Mouse (Mus musculus) erythroblast, embryonic 14.5 days (primary cell): ENCODE results near the gene Psors1c2. TPM values are rescaled to one million over a fixed set of nuclear protein-coding genes. Genes with fewer than 3 reads are reported as not detected.

Source experiments
- H3K27me3 ChIP-seq: 2 replicates; pipeline ENCODE4 v1.6.1; 2012; ENCODE audit warnings: inconsistent platforms; ENCODE audit not compliant: control insufficient read depth
- H3K36me3 ChIP-seq: 2 replicates; pipeline ENCODE4 v1.6.1; 2012; ENCODE audit warnings: mild to moderate bottlenecking, inconsistent platforms; ENCODE audit not compliant: control insufficient read depth
- H3K4me1 ChIP-seq: 2 replicates; pipeline ENCODE4 v1.6.1; 2012; ENCODE audit warnings: inconsistent platforms; ENCODE audit not compliant: control insufficient read depth
- H3K4me3 ChIP-seq: replicated peaks from 2 replicates; pipeline ENCODE3; 2012; ENCODE audit warnings: moderate library complexity, mild to moderate bottlenecking, inconsistent platforms
- H3K9me3 ChIP-seq: 2 replicates; pipeline ENCODE4 v1.6.1; 2012; ENCODE audit warnings: low read length, inconsistent platforms, mixed read lengths; ENCODE audit not compliant: control insufficient read depth
- GATA1 ChIP-seq: IDR thresholded peaks from 2 replicates; pipeline ENCODE4 v1.6.1; 2012; ENCODE audit warnings: low read length, inconsistent platforms, mixed read lengths
- TAL1 ChIP-seq: IDR thresholded peaks from 3 replicates; pipeline ENCODE4 v1.6.1; 2012; ENCODE audit warnings: low read length, inconsistent platforms, mixed read lengths
- polyA plus RNA-seq: library from polyadenylated mRNA; stranded (reverse); fragments of >175 nt; gene quantifications from 2 replicates; pipeline ENCODE4 v1.2.3, GENCODE M21; 2012

Psors1c2 gene
- polyA plus RNA-seq, 1 experiment, result 0.51 TPM

DNA sequence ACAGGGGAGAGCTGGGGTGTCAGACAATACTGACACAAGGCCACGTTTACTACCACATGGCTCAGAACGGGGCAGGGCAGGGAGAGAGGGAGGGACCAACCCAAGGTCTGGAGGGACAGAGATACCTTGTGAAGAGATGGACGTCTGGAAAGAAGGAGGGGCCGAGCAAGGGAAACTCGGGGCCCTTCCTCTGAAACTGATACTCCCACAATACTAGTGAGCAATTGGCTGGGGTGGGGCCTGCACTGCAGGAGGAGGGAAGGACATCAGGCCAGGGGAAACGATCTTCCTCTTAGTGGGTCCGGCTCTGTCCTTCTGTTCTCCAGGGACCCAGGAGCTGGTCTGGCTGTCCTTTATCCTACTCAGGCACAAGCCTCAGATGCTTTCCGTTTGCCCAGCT, 17.9 kb downstream of the Psors1c2 start:
- H3K4me3 ChIP-seq, result no peak overlapping the region
- no peaks in the 10 kb centered on the region for H3K4me1 ChIP-seq
- H3K27me3 ChIP-seq, result no peaks in the 10 kb centered on the region
- peaks cover 2% of the 10 kb centered on the region; the same call in 1 of the 2 replicates for H3K9me3 ChIP-seq
- TF ChIP-seq GATA1 (no peak), TAL1 (no peak)
- H3K36me3 ChIP-seq, result no peaks in the 10 kb centered on the region

GRCm38 (mm10) chr17:35551881-35552414, 18.9 kb downstream of the Psors1c2 start, which contains the start of gene Cdsn:
Gene Cdsn, plus strand, starts transcription at chr17:35552128.
- no peaks in the 10 kb centered on the region for H3K36me3 ChIP-seq
- no peaks in the 10 kb centered on the region for H3K27me3 ChIP-seq
- no peak within 1 kb of the TSS for H3K4me3 ChIP-seq
- peaks cover 2% of the 10 kb centered on the region; the same call in 1 of the 2 replicates for H3K9me3 ChIP-seq
- TF ChIP-seq TAL1 (no peak), GATA1 (no peak)
- no peaks in the 10 kb centered on the region for H3K4me1 ChIP-seq

DNA sequence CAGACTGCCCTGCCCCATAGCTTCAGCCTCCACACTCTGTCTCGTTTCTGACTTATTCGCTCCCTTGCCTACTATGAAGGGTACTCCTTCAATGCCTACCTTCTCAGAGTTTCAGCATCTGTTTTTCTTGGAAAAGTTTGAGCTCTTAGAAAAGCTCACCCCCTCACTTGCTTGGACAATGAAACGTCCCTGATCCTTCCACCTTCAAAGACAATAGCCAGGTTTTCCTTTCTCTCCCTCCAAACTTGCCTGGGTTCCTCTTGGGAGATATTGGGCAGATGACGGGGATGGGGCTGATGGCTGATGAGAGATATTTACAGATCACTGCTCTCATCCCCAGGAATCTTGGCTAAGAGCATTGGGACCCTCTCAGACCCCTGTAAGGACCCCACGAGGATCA, 21.3 kb downstream of the Psors1c2 start:
- H3K4me3 ChIP-seq, result no peak overlapping the region
- TF ChIP-seq TAL1, result no peak
- TF ChIP-seq GATA1, result no peak
- H3K4me1 ChIP-seq, result no peaks in the 10 kb centered on the region
- no peaks in the 10 kb centered on the region for H3K36me3 ChIP-seq
- H3K27me3 ChIP-seq, result no peaks in the 10 kb centered on the region
- peaks cover 2% of the 10 kb centered on the region; the same call in 1 of the 2 replicates for H3K9me3 ChIP-seq

DNA sequence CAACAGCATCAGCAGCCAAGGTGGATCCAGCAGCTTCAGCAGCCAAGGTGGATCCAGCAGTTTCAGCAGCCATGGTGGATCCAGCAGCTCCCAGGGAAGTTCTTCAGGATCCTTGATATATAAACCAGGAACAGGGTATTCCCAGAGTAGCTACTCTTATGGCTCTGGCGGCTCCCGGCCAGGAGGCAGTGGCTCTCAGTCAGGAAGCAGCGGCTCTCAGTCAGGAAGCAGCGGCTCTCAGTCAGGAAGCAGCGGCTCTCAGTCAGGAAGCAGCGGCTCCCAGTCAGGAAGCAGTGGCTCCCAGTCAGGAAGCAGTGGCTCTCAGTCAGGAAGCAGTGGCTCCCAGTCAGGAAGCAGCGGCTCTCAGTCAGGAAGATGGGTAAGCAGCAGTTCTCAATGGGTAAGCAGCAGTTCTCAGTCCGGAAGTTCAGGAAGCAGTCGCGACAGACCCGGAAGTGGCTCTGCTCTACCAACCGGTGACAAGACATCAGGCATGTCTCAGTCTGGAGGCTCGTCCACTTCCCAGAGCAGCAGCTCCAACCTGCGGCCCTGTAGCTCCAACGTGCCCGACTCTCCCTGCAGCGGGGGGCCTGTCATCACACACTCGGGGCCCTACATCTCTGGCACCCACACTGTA, 21.9 kb downstream of the Psors1c2 start:
- H3K36me3 ChIP-seq, result no peaks in the 10 kb centered on the region
- H3K9me3 ChIP-seq, result peaks cover 2% of the 10 kb centered on the region; the same call in 1 of the 2 replicates
- H3K27me3 ChIP-seq, result no peaks in the 10 kb centered on the region
- no peak overlapping the region for H3K4me3 ChIP-seq
- no peaks in the 10 kb centered on the region for H3K4me1 ChIP-seq
- TF ChIP-seq GATA1 (no peak), TAL1 (no peak)

DNA sequence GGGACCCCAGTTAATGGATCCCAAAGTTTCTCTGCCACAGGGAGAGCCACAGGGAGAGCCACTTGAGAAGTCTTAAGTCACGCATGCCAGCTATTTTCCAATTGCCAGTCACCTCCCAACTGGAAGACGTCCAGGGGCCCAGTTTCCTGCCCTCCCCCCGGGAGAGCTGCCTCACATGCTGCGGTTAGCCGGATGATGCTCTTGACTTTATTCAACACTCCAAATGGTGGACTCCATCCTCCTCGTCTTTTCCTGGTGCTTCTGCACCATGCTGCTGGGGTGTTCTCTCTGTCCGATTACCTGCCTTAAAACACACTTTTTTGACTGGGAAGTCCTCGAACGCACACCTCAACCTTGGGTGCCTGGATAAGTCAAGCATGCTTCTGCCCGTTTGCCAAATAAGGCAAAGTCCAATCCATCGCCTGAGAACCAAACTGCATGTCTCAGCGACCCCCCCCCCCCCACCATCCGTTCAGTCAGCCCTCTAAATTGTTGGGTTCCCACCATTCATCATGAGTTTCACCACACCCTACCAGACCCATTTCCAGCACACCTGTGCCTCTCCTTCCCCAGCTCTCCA, 23.3 kb downstream of the Psors1c2 start:
- H3K4me1 ChIP-seq, result no peaks in the 10 kb centered on the region
- H3K4me3 ChIP-seq, result no peak overlapping the region
- H3K36me3 ChIP-seq, result no peaks in the 10 kb centered on the region
- TF ChIP-seq GATA1 (no peak), TAL1 (no peak)
- peaks cover 2% of the 10 kb centered on the region; the same call in 1 of the 2 replicates for H3K9me3 ChIP-seq
- no peaks in the 10 kb centered on the region for H3K27me3 ChIP-seq

DNA sequence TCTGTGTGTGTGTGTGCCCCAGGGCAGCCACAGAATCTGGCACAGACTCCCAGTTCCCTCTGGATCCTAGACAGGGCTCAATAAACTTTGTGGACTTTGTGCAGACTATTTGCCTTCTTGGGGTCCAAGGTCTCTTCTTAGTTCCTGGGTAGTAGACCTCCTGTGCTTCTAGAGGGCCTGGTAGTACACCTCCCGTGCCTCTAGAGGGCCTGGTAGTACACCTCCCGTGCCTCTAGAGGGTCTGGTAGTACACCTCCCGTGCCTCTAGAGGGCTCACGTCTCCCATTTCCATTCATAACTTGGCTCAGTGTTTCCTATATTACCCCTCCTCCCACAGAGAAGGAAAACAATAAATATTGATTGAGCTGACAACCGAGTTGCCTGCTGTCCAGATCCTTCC, 23.8 kb downstream of the Psors1c2 start:
- Histone ChIP-seq H3K36me3 (no peaks in the 10 kb centered on the region), H3K9me3 (peaks cover 2% of the 10 kb centered on the region; the same call in 1 of the 2 replicates), H3K27me3 (no peaks in the 10 kb centered on the region), H3K4me3 (no peak overlapping the region), H3K4me1 (no peaks in the 10 kb centered on the region)
- TF ChIP-seq TAL1 (no peak), GATA1 (no peak)

- Histone ChIP-seq H3K27me3 (no peaks in the 10 kb centered on the region), H3K9me3 (peaks cover 2% of the 10 kb centered on the region; the same call in 1 of the 2 replicates), H3K36me3 (no peaks in the 10 kb centered on the region), H3K4me3 (no peak overlapping the region), H3K4me1 (no peaks in the 10 kb centered on the region)
- TF ChIP-seq GATA1, result no peak
- no peak for TF ChIP-seq TAL1
These were observed 24.4 kb downstream of the Psors1c2 start for GRCm38 (mm10) chr17:35557351-35557750.

- Histone ChIP-seq H3K9me3 (peaks cover 2% of the 10 kb centered on the region; the same call in 1 of the 2 replicates), H3K4me1 (no peaks in the 10 kb centered on the region), H3K27me3 (no peaks in the 10 kb centered on the region), H3K36me3 (no peaks in the 10 kb centered on the region), H3K4me3 (no peak overlapping the region)
- TF ChIP-seq GATA1 (no peak), TAL1 (no peak)
These were observed 25.2 kb downstream of the Psors1c2 start for GRCm38 (mm10) chr17:35558216-35558615.

DNA sequence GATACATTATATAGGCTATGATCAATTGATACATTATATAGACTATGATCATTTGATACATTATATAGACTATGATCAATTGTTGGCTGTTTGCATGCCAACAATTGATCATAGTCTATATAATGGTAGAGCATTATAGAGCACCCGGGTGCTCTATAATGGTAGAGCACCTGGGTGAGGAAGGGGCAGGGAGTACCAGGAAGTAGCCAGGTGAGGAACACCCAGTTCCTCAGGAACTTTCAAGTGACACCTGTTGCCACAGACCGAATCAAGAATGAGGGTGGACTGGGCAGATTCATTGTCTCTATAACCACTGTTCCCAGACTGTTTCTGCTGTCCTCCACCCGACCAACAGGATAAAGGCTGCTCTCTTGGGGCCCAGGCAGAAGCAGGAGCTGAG, 34.1 kb downstream of the Psors1c2 start, which contains the start of gene 2300002M23Rik:
TSS of gene 2300002M23Rik (plus strand) at position 301 of the 400 bp plus-strand sequence.
- H3K4me3 ChIP-seq, result no peak within 1 kb of the TSS
- no peak for TF ChIP-seq GATA1
- TF ChIP-seq TAL1, result no peak
- no peaks in the 10 kb centered on the region for H3K36me3 ChIP-seq
- peaks cover 26% of the 10 kb centered on the region for H3K27me3 ChIP-seq
- peaks cover 2% of the 10 kb centered on the region; the same call in 1 of the 2 replicates for H3K9me3 ChIP-seq
- no peaks in the 10 kb centered on the region for H3K4me1 ChIP-seq
